Mouse (Mus musculus) liver, embryonic 14.5 days (tissue): Measurements from ENCODE around the gene Tmem208.

Experiments
- CTCF ChIP-seq: IDR thresholded peaks from 2 replicates; pipeline ENCODE4 v1.5.1; 2016; ENCODE audit warnings: antibody characterized with exemption, low read depth, control low read depth
- EP300 ChIP-seq: IDR thresholded peaks from 2 replicates; pipeline ENCODE4 v1.6.1; 2016; ENCODE audit warnings: antibody characterized with exemption, low read depth

DNA sequence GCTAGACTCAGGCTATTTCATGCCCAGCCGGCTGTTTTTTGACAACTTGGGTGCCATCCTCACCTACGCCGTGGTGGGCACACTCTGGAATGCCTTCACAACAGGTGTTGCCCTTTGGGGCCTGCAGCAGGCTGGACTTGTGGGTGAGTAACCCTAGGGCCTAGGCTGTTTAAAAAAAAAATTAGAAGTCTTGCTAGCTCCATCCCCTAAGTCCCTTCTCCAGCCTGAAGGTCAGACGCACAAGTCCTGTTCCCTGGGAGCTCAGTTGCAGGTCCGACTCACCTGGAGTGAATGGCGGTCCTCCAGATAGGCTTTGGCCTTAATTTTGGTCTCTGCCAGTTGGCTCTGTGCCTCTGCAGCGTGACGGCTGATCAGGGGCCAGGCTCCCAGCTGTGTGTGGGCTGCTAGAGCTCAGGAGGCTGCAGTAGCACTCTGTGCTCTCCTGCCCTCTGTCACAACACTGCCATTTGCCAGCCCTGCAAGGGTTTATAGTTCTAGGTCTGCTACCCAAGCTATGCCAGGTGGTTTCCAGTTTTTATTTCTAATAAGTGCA, 27.5 kb downstream of the Tmem208 start:
- TF ChIP-seq CTCF: no peak
- TF ChIP-seq EP300: no peak
